Mouse (Mus musculus) neural tube, embryonic 12.5 days (tissue): ENCODE data around the gene Sec23b. TPM values are rescaled to one million over a fixed set of nuclear protein-coding genes. Genes with fewer than 3 reads are reported as not detected.
A peak's percentile ranks its signal among the peaks of the same experiment; 100 is the strongest.
"Not testable (repeated sequence)": the region's sequence is repeated elsewhere in the genome, so short reads cannot be mapped to it uniquely, and the experiment has no call there.

ENCODE experiments used
- ATAC-seq: fragments of 200-750 bp; cut with Nextera tagmentation; 2 replicates; pipeline ENCODE4 v1.8.0; 2017; ENCODE audit warnings: low read depth, mild to moderate bottlenecking, moderate TSS enrichment, moderate library complexity; ENCODE audit not compliant: low FRiP score
- H3K27ac ChIP-seq: fragments of 300-500 bp; sonication (generic); 2 replicates; pipeline ENCODE4 v1.5.1; 2016
- H3K27me3 ChIP-seq: fragments of 300-500 bp; sonication (generic); replicated peaks from 2 replicates; pipeline ENCODE4 v1.6.1; 2016; ENCODE audit warnings: mild to moderate bottlenecking
- H3K36me3 ChIP-seq: fragments of 300-500 bp; sonication (generic); 2 replicates; pipeline ENCODE4 v1.6.1; 2016; ENCODE audit warnings: mild to moderate bottlenecking
- H3K4me1 ChIP-seq: fragments of 300-500 bp; sonication (generic); 2 replicates; pipeline ENCODE4 v1.6.1; 2016
- H3K4me2 ChIP-seq: fragments of 300-500 bp; sonication (generic); replicated peaks from 2 replicates; pipeline ENCODE4 v1.6.1; 2016; ENCODE audit warnings: mild to moderate bottlenecking
- H3K4me3 ChIP-seq: fragments of 300-500 bp; sonication (generic); 2 replicates; pipeline ENCODE4 v1.5.1; 2016
- H3K9ac ChIP-seq: fragments of 300-500 bp; sonication (generic); 2 replicates; pipeline ENCODE4 v1.6.1; 2016; ENCODE audit warnings: mild to moderate bottlenecking
- H3K9me3 ChIP-seq: fragments of 300-500 bp; sonication (generic); 2 replicates; pipeline ENCODE4 v1.6.1; 2016; ENCODE audit warnings: mild to moderate bottlenecking
- WGBS: fragments of 180-500 bp; shearing (Covaris S2); methylation state at CpG from one replicate; pipeline ENCODE4 v1.1.7; 2016; 5-methylcytosine and 5-hydroxymethylcytosine counted together
- polyA plus RNA-seq: library from polyadenylated mRNA; unstranded; fragments of >200 nt; fragmentation: Nextera tagmentation; extraction: Ambion mirVana; gene quantifications from 2 replicates; pipeline ENCODE4 v1.2.1, GENCODE M21; 2016

The Sec23b gene
- polyA plus RNA-seq, 1 experiment from 2014 or later, result 96.1 TPM

GRCm38 (mm10) chr2:144547559-144547958 is 8.5 kb upstream of the Sec23b start:
- 83% methylated on average over 4 of the region's 4 CpGs for WGBS
- no peaks in the 10 kb centered on the region for H3K9me3 ChIP-seq
- no peak for ATAC-seq
- peaks cover 42% of the 10 kb centered on the region for H3K36me3 ChIP-seq
- H3K4me3 ChIP-seq, result no peak overlapping the region
- H3K27ac ChIP-seq, result no peak overlapping the region
- no peak overlapping the region for H3K9ac ChIP-seq
- no peaks in the 10 kb centered on the region for H3K27me3 ChIP-seq
- no peak overlapping the region for H3K4me2 ChIP-seq
- no peaks in the 10 kb centered on the region; the same call in 1 of the 2 replicates for H3K4me1 ChIP-seq

- H3K9ac ChIP-seq, result peak within 1 kb of the TSS; percentile 73
- peak; percentile 98 for ATAC-seq
- peaks cover 20% of the 10 kb centered on the region for H3K36me3 ChIP-seq
- H3K4me1 ChIP-seq, result no peaks in the 10 kb centered on the region; the same call in 1 of the 2 replicates
- H3K4me2 ChIP-seq, result peak within 1 kb of the TSS; percentile 64
- H3K27ac ChIP-seq, result no peak within 1 kb of the TSS; the same call in 1 of the 2 replicates
- under 1% methylated on average over 17 of the region's 17 CpGs for WGBS
- H3K27me3 ChIP-seq, result no peaks in the 10 kb centered on the region
- peak within 1 kb of the TSS; percentile 67 for H3K4me3 ChIP-seq
- no peaks in the 10 kb centered on the region for H3K9me3 ChIP-seq
These were observed 5.5 kb upstream of the Sec23b start, which contains the start of gene Rbbp9 for GRCm38 (mm10) chr2:144550529-144550928. TSS of gene Rbbp9 (minus strand) at chr2:144550869.

GRCm38 (mm10) chr2:144553905-144554304 is 2.1 kb upstream of the Sec23b start:
- no peak for ATAC-seq
- Histone ChIP-seq H3K4me1 (peaks cover 6% of the 10 kb centered on the region), H3K4me3 (no peak overlapping the region), H3K27me3 (no peaks in the 10 kb centered on the region), H3K4me2 (no peak overlapping the region), H3K9me3 (no peaks in the 10 kb centered on the region), H3K36me3 (no peaks in the 10 kb centered on the region), H3K9ac (no peak overlapping the region), H3K27ac (no peak overlapping the region)
- WGBS, result 93% methylated on average over 3 of the region's 3 CpGs

- WGBS, result 2% methylated on average over 14 of the region's 14 CpGs
- Histone ChIP-seq H3K4me1 (peaks cover 6% of the 10 kb centered on the region; the same call in 1 of the 2 replicates), H3K9me3 (no peaks in the 10 kb centered on the region), H3K4me2 (peak overlapping the region; percentile 67), H3K4me3 (peak overlapping the region; percentile 74), H3K27me3 (no peaks in the 10 kb centered on the region), H3K27ac (peak overlapping the region; percentile 64), H3K36me3 (peaks cover 9% of the 10 kb centered on the region; the same call in 1 of the 2 replicates), H3K9ac (peak overlapping the region; percentile 48)
- ATAC-seq, result no peak
These were observed 676 bp upstream of the Sec23b start for GRCm38 (mm10) chr2:144555286-144555819.

- no peak overlapping the region for H3K4me3 ChIP-seq
- H3K27me3 ChIP-seq, result no peaks in the 10 kb centered on the region
- no peak overlapping the region for H3K4me2 ChIP-seq
- H3K9me3 ChIP-seq, result 0 out of 2 replicates have a peak, but pooled peaks cover 3% of the 10 kb centered on the region
- no peaks in the 10 kb centered on the region for H3K4me1 ChIP-seq
- H3K9ac ChIP-seq, result no peak overlapping the region
- H3K27ac ChIP-seq, result no peak overlapping the region
- H3K36me3 ChIP-seq, result peaks cover 58% of the 10 kb centered on the region
- no peak for ATAC-seq
- 82% methylated on average over 4 of the region's 4 CpGs for WGBS
These were observed 32.7 kb downstream of the Sec23b start for GRCm38 (mm10) chr2:144588723-144589122.

DNA sequence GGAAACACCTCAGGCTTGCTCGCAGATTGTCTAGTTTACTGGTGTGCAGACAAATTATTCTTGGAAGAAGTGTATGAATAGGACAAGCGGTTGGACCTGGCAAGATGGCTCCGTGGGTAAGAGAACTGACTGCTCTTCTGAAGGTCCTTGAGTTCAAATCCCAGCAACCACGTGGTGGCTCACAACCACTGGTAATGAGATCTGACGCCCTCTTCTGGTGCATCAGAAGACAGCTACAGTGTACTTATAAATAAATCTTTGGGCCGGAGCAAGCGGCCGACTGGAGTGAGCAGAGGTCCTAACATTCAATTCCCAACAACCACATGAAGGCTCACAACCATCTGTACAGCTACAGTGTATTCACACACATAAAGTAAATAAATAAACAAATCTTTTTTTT is 37.0 kb downstream of the Sec23b start:
- not testable (repeated sequence) for ATAC-seq, H3K4me1 ChIP-seq, H3K9me3 ChIP-seq, H3K4me2 ChIP-seq, H3K27me3 ChIP-seq, H3K27ac ChIP-seq, H3K4me3 ChIP-seq, H3K9ac ChIP-seq
- H3K36me3 ChIP-seq, result peaks cover 19% of the 10 kb centered on the region
- WGBS, result 68% methylated on average over 8 of the region's 8 CpGs

DNA sequence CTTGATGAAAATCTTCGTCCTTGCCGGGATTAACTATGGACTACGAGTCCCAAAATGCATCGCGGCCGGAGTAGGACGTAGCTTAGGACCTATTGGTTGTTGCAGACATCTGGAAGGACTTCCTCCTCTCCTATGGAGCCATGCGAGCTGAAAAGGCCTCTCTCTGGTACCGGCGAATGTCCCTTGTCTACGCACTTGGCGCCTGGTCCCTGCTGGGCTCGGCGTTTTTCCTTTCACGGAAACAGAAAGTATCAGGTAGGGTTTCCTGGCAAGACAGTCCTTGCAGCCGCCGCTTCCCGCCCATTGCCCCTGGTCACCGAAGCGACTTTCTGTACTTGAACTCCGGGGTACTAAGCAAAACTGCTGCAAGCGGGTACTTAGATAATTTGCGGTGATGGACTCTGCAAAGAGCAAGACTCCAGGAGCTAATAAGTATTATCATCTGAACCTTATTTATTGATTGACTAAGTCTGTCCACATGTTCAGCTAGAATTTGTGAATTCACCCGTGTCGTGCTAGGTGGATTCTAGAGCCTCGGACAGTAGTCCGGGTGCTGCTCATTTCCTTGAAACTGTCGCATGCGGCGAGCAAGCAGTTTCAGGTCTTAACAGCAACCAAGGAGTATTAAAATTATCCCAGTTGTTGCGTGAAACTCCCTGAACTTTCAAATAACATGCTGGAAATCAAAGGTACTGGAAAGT is 38.1 kb downstream of the Sec23b start, which contains the start of gene Smim26:
Gene Smim26 (plus strand): TSS at position 104 of the 701 bp plus-strand sequence.
- H3K27ac ChIP-seq, result no peak within 1 kb of the TSS
- peak within 1 kb of the TSS; percentile 51; the same call in 1 of the 2 replicates for H3K9ac ChIP-seq
- H3K27me3 ChIP-seq, result no peaks in the 10 kb centered on the region
- H3K4me3 ChIP-seq, result peak within 1 kb of the TSS; percentile 56
- H3K9me3 ChIP-seq, result no peaks in the 10 kb centered on the region
- peak; percentile 98 for ATAC-seq
- peak within 1 kb of the TSS; percentile 69 for H3K4me2 ChIP-seq
- peaks cover 8% of the 10 kb centered on the region; the same call in 1 of the 2 replicates for H3K36me3 ChIP-seq
- WGBS, result 3% methylated on average over 31 of the region's 31 CpGs
- H3K4me1 ChIP-seq, result no peaks in the 10 kb centered on the region; the same call in 1 of the 2 replicates

- no peak for ATAC-seq
- WGBS, result 76% methylated on average over 2 of the region's 2 CpGs
- Histone ChIP-seq H3K9me3 (no peaks in the 10 kb centered on the region), H3K4me2 (no peak overlapping the region), H3K4me1 (no peaks in the 10 kb centered on the region; the same call in 1 of the 2 replicates), H3K9ac (no peak overlapping the region), H3K27me3 (no peaks in the 10 kb centered on the region), H3K4me3 (no peak overlapping the region), H3K27ac (no peak overlapping the region), H3K36me3 (no peaks in the 10 kb centered on the region)
These were observed 42.0 kb downstream of the Sec23b start for GRCm38 (mm10) chr2:144598006-144598405.

DNA sequence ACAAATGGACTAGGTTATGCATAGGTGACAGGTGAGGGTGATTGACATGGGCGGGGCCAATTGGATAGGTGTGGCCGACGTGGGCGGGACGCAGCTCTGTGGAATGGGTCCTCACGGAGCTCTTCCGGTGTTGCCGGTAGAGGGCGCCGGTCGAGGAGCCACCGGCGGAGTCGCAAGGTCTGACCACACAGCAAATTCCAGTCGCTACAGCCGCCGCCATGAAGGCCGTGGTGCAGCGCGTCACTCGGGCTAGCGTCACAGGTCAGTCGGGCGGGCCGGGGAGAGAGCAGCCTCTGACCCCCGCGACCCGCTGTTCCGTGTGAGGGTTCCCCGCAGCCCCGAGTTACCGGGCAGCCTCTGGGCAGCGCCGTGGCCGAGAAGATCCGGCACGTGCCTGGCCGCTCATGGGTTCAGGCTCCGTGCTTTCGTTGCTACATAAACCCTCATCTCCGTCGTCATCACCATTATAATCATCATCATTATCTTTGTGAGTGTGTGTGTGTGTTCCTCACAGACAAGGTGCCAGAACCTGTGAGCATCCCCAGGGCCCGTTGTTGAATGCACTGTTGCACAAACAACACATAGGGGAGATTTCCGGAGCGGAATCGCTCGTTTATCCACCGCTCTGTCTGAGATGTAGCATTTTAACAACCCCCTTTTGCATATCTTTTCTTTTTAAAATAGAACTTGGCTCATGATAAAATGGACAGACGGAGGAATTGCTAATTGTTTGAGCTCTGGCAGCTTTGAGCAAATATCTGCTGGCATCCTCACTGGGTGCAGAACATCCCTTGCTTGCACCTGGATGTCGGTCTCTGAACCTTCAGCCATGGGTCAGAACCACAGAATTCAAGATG is 44.0 kb downstream of the Sec23b start, which contains the start of gene Dtd1:
Gene Dtd1 (plus strand): TSS at position 67 of the 857 bp plus-strand sequence.
- peak within 1 kb of the TSS; percentile 61 for H3K4me2 ChIP-seq
- H3K27ac ChIP-seq, result no peak within 1 kb of the TSS
- H3K27me3 ChIP-seq, result no peaks in the 10 kb centered on the region
- H3K36me3 ChIP-seq, result no peaks in the 10 kb centered on the region
- H3K9me3 ChIP-seq, result no peaks in the 10 kb centered on the region
- peak; percentile 92 for ATAC-seq
- WGBS, result 2% methylated on average over 50 of the region's 50 CpGs
- peak within 1 kb of the TSS; percentile 75 for H3K9ac ChIP-seq
- H3K4me1 ChIP-seq, result no peaks in the 10 kb centered on the region
- peak within 1 kb of the TSS; percentile 65 for H3K4me3 ChIP-seq

DNA sequence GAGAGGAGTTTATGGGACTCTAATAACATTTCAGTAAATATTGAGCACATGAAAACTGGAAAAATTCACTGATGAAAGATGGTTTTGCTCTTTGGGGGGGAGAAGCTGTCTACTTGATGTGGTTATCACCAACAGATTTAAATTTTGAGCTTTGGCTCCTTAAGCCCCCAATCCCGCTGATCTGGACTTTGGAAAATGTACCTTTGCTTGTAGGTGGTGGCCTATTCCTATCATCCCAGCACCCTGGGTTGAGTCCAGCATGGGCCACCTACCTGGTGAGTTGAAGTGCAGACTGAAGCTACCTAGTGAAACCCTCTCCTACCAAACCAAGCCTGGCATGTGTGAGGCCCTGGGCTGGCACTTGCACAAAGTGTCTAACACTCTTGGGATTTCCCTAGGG is 45.5 kb downstream of the Sec23b start:
- Histone ChIP-seq H3K4me3 (no peak overlapping the region), H3K9ac (no peak overlapping the region), H3K4me1 (no peaks in the 10 kb centered on the region), H3K27me3 (no peaks in the 10 kb centered on the region), H3K36me3 (no peaks in the 10 kb centered on the region; the same call in 1 of the 2 replicates), H3K27ac (no peak overlapping the region), H3K4me2 (no peak overlapping the region), H3K9me3 (no peaks in the 10 kb centered on the region)
- WGBS, result 97% methylated on average over 1 of the region's 1 CpGs
- ATAC-seq, result no peak

DNA sequence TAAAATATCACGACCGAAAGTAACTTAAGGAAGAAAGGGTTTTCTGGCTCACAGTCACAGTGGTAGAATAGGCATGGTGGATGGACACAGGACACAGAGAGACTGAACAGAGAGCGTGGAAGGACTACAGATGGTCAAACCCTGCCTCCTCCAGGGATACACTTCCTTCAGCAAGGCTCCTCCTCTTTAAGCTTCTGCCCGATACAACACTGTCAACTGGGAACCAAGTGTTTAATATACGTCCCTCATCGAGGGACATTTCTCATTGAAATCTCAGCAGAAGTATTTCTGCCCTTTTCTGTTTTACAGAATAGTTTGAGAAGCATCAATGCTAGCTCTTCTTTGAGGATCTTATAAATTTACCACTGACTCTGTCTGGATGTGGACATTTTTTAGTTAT is 57.9 kb downstream of the Sec23b start:
- 94% methylated on average over 6 of the region's 6 CpGs for WGBS
- no peak for ATAC-seq
- Histone ChIP-seq H3K9ac (no peak overlapping the region), H3K36me3 (no peaks in the 10 kb centered on the region), H3K4me2 (no peak overlapping the region), H3K9me3 (0 out of 2 replicates have a peak, but pooled peaks cover 3% of the 10 kb centered on the region), H3K4me1 (no peaks in the 10 kb centered on the region), H3K4me3 (no peak overlapping the region), H3K27me3 (no peaks in the 10 kb centered on the region), H3K27ac (no peak overlapping the region)
